Mouse (Mus musculus): ENCODE results near the gene Wdr1.

Gene Wdr1

GRCm38 (mm10) chr5:38544423-38545415 is 18.3 kb downstream of the Wdr1 start:
- DNase-seq, result peak; percentile 54

GRCm38 (mm10) chr5:38543496-38544217 is 19.4 kb downstream of the Wdr1 start:
- DNase-seq, result peak; percentile 54

GRCm38 (mm10) chr5:38541728-38542127 is 21.3 kb downstream of the Wdr1 start:
- no peak for DNase-seq

- DNase-seq, result no peak
These were observed 22.1 kb downstream of the Wdr1 start for GRCm38 (mm10) chr5:38540898-38541297.

- no peak for DNase-seq
These were observed 24.5 kb downstream of the Wdr1 start for GRCm38 (mm10) chr5:38538508-38538907.

- no peak for DNase-seq
These were observed 25.2 kb downstream of the Wdr1 start for GRCm38 (mm10) chr5:38537845-38538244.

- no peak for DNase-seq
These were observed 26.2 kb downstream of the Wdr1 start for GRCm38 (mm10) chr5:38536822-38537221.

GRCm38 (mm10) chr5:38532084-38532483 is 30.9 kb downstream of the Wdr1 start:
- no peak for DNase-seq

- DNase-seq, result no peak
These were observed 33.1 kb downstream of the Wdr1 start for GRCm38 (mm10) chr5:38529724-38530428.

GRCm38 (mm10) chr5:38522977-38523376 is 40.0 kb downstream of the Wdr1 start:
- no peak for DNase-seq

GRCm38 (mm10) chr5:38520838-38521237 is 42.2 kb downstream of the Wdr1 start:
- no peak for DNase-seq

GRCm38 (mm10) chr5:38516267-38516666 is 46.8 kb downstream of the Wdr1 start:
- peak; percentile 32 for DNase-seq

- no peak for DNase-seq
These were observed 50.0 kb downstream of the Wdr1 start for GRCm38 (mm10) chr5:38512991-38513390.

GRCm38 (mm10) chr5:38509568-38509967 is 53.5 kb downstream of the Wdr1 start:
- DNase-seq, result no peak

GRCm38 (mm10) chr5:38505435-38505765 is 57.6 kb downstream of the Wdr1 start:
- no peak for DNase-seq

- DNase-seq, result no peak
These were observed 58.1 kb downstream of the Wdr1 start for GRCm38 (mm10) chr5:38504747-38505434.

GRCm38 (mm10) chr5:38504116-38504515 is 58.9 kb downstream of the Wdr1 start:
- DNase-seq, result no peak

GRCm38 (mm10) chr5:38502992-38503391 is 60.0 kb downstream of the Wdr1 start, which contains the start of gene Slc2a9:
Gene Slc2a9 (minus strand): TSS chr5:38503143.
- no peak for DNase-seq

GRCm38 (mm10) chr5:38500043-38500442 is 63.0 kb downstream of the Wdr1 start:
- no peak for DNase-seq

GRCm38 (mm10) chr5:38499316-38499811 is 63.7 kb downstream of the Wdr1 start:
- DNase-seq, result no peak

- DNase-seq, result no peak
These were observed 64.5 kb downstream of the Wdr1 start for GRCm38 (mm10) chr5:38498479-38498878.

- no peak for DNase-seq
These were observed 66.4 kb downstream of the Wdr1 start for GRCm38 (mm10) chr5:38496491-38497057.

Data from kidney, adult 11 months (tissue).